In genomic region chr10:80948570-80948969, GRCm38 (mm10) we compare ENCODE assay signal across 8 mouse cellular contexts. TPM values are rescaled to one million over a fixed set of nuclear protein-coding genes. Genes with fewer than 3 reads are reported as not detected.
DNase-seq lines count a peak whose midpoint lies in the region; ATAC-seq lines count a peak whose summit lies in the region.
"Had no signal": no experiment of that assay in that cellular context is flagged by ENCODE, and none has a peak within 500 bp of the region (broad histone marks: within the 10 kb centered on the region; RNA-seq: fewer than 3 reads in every experiment).

No protein-coding gene starts in this region.

- peaks cover 24% of the 10 kb centered on the region for H3K4me1 ChIP-seq in intestine, embryonic 14.5 days (replicated peaks; ENCODE audit: control insufficient read depth, insufficient read depth, low read length)
- peaks cover 19% of the 10 kb centered on the region for H3K4me1 ChIP-seq in stomach, embryonic 14.5 days (ENCODE audit: control insufficient read depth, insufficient read depth, low read length)
- H3K4me1 ChIP-seq in forebrain, embryonic 11.5 days (replicated peaks; ENCODE audit: control insufficient read depth, insufficient read depth, low read length), result no peaks in the 10 kb centered on the region

- no peak overlapping the region for H3K4me3 ChIP-seq in intestine, embryonic 14.5 days (ENCODE audit: low read depth, low read length)
- H3K4me3 ChIP-seq in stomach, embryonic 14.5 days (ENCODE audit: low read depth, low read length), result no peak overlapping the region
- no peak overlapping the region for H3K4me3 ChIP-seq in forebrain, embryonic 11.5 days (ENCODE audit: low read depth, low read length)
- H3K4me3 ChIP-seq: forebrain, embryonic 12.5 days had no signal

- no peaks in the 10 kb centered on the region for H3K36me3 ChIP-seq in intestine, embryonic 14.5 days (ENCODE audit: control insufficient read depth, insufficient read depth, low read length)
- no peaks in the 10 kb centered on the region for H3K36me3 ChIP-seq in stomach, embryonic 14.5 days (ENCODE audit: control insufficient read depth, insufficient read depth, low read length)
- H3K36me3 ChIP-seq in forebrain, embryonic 11.5 days (ENCODE audit: control insufficient read depth, insufficient read depth, low read length), result no peaks in the 10 kb centered on the region
- H3K36me3 ChIP-seq: forebrain, embryonic 12.5 days had no signal

- whole genome bisulfite sequencing in intestine, embryonic 14.5 days, result 37% methylated on average over 6 of the region's 6 CpGs
- WGBS in stomach, embryonic 14.5 days, result 28% methylated on average over 6 of the region's 6 CpGs
- WGBS in forebrain, embryonic 11.5 days, result 24% methylated on average over 6 of the region's 6 CpGs

- no peak overlapping the region for H3K27ac ChIP-seq in intestine, embryonic 14.5 days (ENCODE audit: low read depth)
- H3K27ac ChIP-seq in stomach, embryonic 14.5 days (ENCODE audit: low read length), result peak overlapping the region; percentile 39; the same call in 1 of the 2 replicates
- H3K27ac ChIP-seq in forebrain, embryonic 11.5 days (ENCODE audit: low read depth, low read length), result no peak overlapping the region

- peak; percentile 50 to 65 for DNase-seq in kidney, postnatal 25 days
- DNase-seq in kidney, adult 9 months, result no peak
- DNase-seq in R1 (ENCODE audit: low read depth, low spot score), result peak; percentile 86
- DNase-seq in intestine, embryonic 14.5 days (ENCODE audit: low spot score), result no peak
- DNase-seq in forebrain, embryonic 11.5 days (ENCODE audit: low spot score), result no peak

- 0 out of 2 replicates have a peak, but pooled peaks have one; percentile 32 for ATAC-seq in intestine, embryonic 14.5 days (replicated peaks; ENCODE audit: low FRiP score, low TSS enrichment, low read depth)
- ATAC-seq in stomach, embryonic 14.5 days (ENCODE audit: insufficient number of reproducible peaks, insufficient read depth, low FRiP score, low read depth), result peak; percentile 67
- ATAC-seq in forebrain, embryonic 11.5 days (replicated peaks; ENCODE audit: low FRiP score), result no peak
- no peak for ATAC-seq in frontal cortex, adult (ENCODE audit: low TSS enrichment)

- no peaks in the 10 kb centered on the region for H3K27me3 ChIP-seq in intestine, embryonic 14.5 days (replicated peaks; ENCODE audit: control insufficient read depth, insufficient read depth, low read length)
- H3K27me3 ChIP-seq in stomach, embryonic 14.5 days (ENCODE audit: control insufficient read depth, insufficient read depth, low read length), result no peaks in the 10 kb centered on the region
- H3K27me3 ChIP-seq in forebrain, embryonic 11.5 days (ENCODE audit: control insufficient read depth, insufficient read depth, low read length), result no peaks in the 10 kb centered on the region

- H3K9me3 ChIP-seq in intestine, embryonic 14.5 days (ENCODE audit: control insufficient read depth, low read length), result no peaks in the 10 kb centered on the region
- H3K9me3 ChIP-seq in stomach, embryonic 14.5 days (ENCODE audit: control insufficient read depth, low read depth, low read length), result no peaks in the 10 kb centered on the region
- no peaks in the 10 kb centered on the region for H3K9me3 ChIP-seq in forebrain, embryonic 11.5 days (ENCODE audit: control insufficient read depth, low read length)
- H3K9me3 ChIP-seq: forebrain, embryonic 12.5 days had no signal

- H3K9ac ChIP-seq in intestine, embryonic 14.5 days (ENCODE audit: low read length), result no peak overlapping the region
- H3K9ac ChIP-seq in stomach, embryonic 14.5 days (replicated peaks; ENCODE audit: low read depth, low read length), result no peak overlapping the region
- no peak overlapping the region for H3K9ac ChIP-seq in forebrain, embryonic 11.5 days (ENCODE audit: low read length)
- H3K9ac ChIP-seq: forebrain, embryonic 12.5 days had no signal

- no peak overlapping the region for H3K4me2 ChIP-seq in intestine, embryonic 14.5 days (ENCODE audit: low read length)
- H3K4me2 ChIP-seq in stomach, embryonic 14.5 days (replicated peaks; ENCODE audit: low read depth, low read length), result no peak overlapping the region
- no peak overlapping the region for H3K4me2 ChIP-seq in forebrain, embryonic 11.5 days (ENCODE audit: low read depth, low read length, severe bottlenecking)
- H3K4me2 ChIP-seq: forebrain, embryonic 12.5 days had no signal

RNA-seq across cellular contexts. Expression of gene Gadd45b, which starts 18.7 kb away (rescaled TPM):
- 18.2 and 21.2 TPM in 2 replicates for polyA plus RNA-seq in intestine, embryonic 14.5 days (2014; fragmentation: Nextera tagmentation; extraction: Ambion mirVana)
- 16.1 and 20.7 TPM in 2 replicates for polyA plus RNA-seq in stomach, embryonic 14.5 days (2014; fragmentation: Nextera tagmentation; extraction: Ambion mirVana)
- 10.7 and 13.0 TPM in 2 replicates for polyA plus RNA-seq in forebrain, embryonic 11.5 days (2014; fragmentation: Nextera tagmentation; extraction: Ambion mirVana)

RNA-seq across cellular contexts. Expression of gene Lmnb2, which starts 30.5 kb away (rescaled TPM):
- 15.5 and 18.3 TPM in 2 replicates for polyA plus RNA-seq in intestine, embryonic 14.5 days (2014; fragmentation: Nextera tagmentation; extraction: Ambion mirVana)
- polyA plus RNA-seq in stomach, embryonic 14.5 days (2014; fragmentation: Nextera tagmentation; extraction: Ambion mirVana), result 12.1 and 14.6 TPM in 2 replicates
- 29.8 and 30.9 TPM in 2 replicates for polyA plus RNA-seq in forebrain, embryonic 11.5 days (2014; fragmentation: Nextera tagmentation; extraction: Ambion mirVana)

RNA-seq across cellular contexts. Expression of gene Timm13, which starts 47.8 kb away (rescaled TPM):
- polyA plus RNA-seq in intestine, embryonic 14.5 days (2014; fragmentation: Nextera tagmentation; extraction: Ambion mirVana), result 392 and 393 TPM in 2 replicates
- polyA plus RNA-seq in stomach, embryonic 14.5 days (2014; fragmentation: Nextera tagmentation; extraction: Ambion mirVana), result 340 and 345 TPM in 2 replicates
- 313 and 317 TPM in 2 replicates for polyA plus RNA-seq in forebrain, embryonic 11.5 days (2014; fragmentation: Nextera tagmentation; extraction: Ambion mirVana)

Comparison
In these comparisons a context has a peak if more than half of its experiments do, and no peak if none do; other contexts are left out.
1. DNase-seq: peak in kidney, postnatal 25 days (2 of 2) and R1 (single experiment); none in kidney, adult 9 months (single experiment), intestine, embryonic 14.5 days (single experiment) and forebrain, embryonic 11.5 days (single experiment).
2. ATAC-seq: peak in intestine, embryonic 14.5 days (single experiment) and stomach, embryonic 14.5 days (single experiment); none in forebrain, embryonic 11.5 days (single experiment) and frontal cortex, adult (single experiment).